Mouse (Mus musculus) neural tube, embryonic 14.5 days (tissue): ENCODE measurements around the gene Grk2. TPM values are rescaled to one million over a fixed set of nuclear protein-coding genes. Genes with fewer than 3 reads are reported as not detected.
A peak's percentile ranks its signal among the peaks of the same experiment; 100 is the strongest.

ENCODE experiments used
- ATAC-seq: fragments of 200-750 bp; cut with Nextera tagmentation; 2 replicates; pipeline ENCODE4 v1.8.0; 2017; ENCODE audit warnings: low read depth, mild to moderate bottlenecking, moderate TSS enrichment, moderate library complexity
- H3K27ac ChIP-seq: fragments of 300-500 bp; sonication (generic); 2 replicates; pipeline ENCODE4 v1.5.1; 2014; ENCODE audit warnings: low read depth, mild to moderate bottlenecking, control low read depth, low read length, moderate library complexity, mixed read lengths
- H3K27me3 ChIP-seq: fragments of 300-500 bp; sonication (generic); 2 replicates; pipeline ENCODE4 v1.6.1; 2014; ENCODE audit warnings: low read length; ENCODE audit not compliant: control insufficient read depth, insufficient read depth
- H3K36me3 ChIP-seq: fragments of 300-500 bp; sonication (generic); 2 replicates; pipeline ENCODE4 v1.6.1; 2014; ENCODE audit warnings: low read length, mixed read lengths; ENCODE audit not compliant: control insufficient read depth, insufficient read depth
- H3K4me1 ChIP-seq: fragments of 300-500 bp; sonication (generic); 2 replicates; pipeline ENCODE4 v1.6.1; 2014; ENCODE audit warnings: low read length; ENCODE audit not compliant: control insufficient read depth, insufficient read depth
- H3K4me2 ChIP-seq: fragments of 300-500 bp; sonication (generic); 2 replicates; pipeline ENCODE4 v1.6.1; 2014; ENCODE audit warnings: mild to moderate bottlenecking, low read depth, low read length, control low read depth
- H3K4me3 ChIP-seq: fragments of 300-500 bp; sonication (generic); 2 replicates; pipeline ENCODE4 v1.5.1; 2014; ENCODE audit warnings: low read depth, low read length, control low read depth, mixed read lengths
- H3K9ac ChIP-seq: fragments of 300-500 bp; sonication (generic); replicated peaks from 2 replicates; pipeline ENCODE4 v1.6.1; 2014; ENCODE audit warnings: low read depth, mild to moderate bottlenecking, control low read depth, low read length, mixed read lengths
- H3K9me3 ChIP-seq: fragments of 300-500 bp; sonication (generic); 2 replicates; pipeline ENCODE4 v1.6.1; 2016; ENCODE audit warnings: low read length; ENCODE audit not compliant: control insufficient read depth
- WGBS: fragments of 180-500 bp; shearing (Covaris S2); extraction: QIAGEN DNeasy Blood & Tissue Kit; methylation state at CpG from one replicate; pipeline ENCODE4 v1.1.7; 2014; 5-methylcytosine and 5-hydroxymethylcytosine counted together
- polyA plus RNA-seq: library from polyadenylated mRNA; unstranded; fragments of >200 nt; fragmentation: Nextera tagmentation; extraction: Ambion mirVana; gene quantifications from 2 replicates; pipeline ENCODE4 v1.2.1, GENCODE M21; 2014

Grk2 gene
- polyA plus RNA-seq, 1 experiment from 2014 or later: 33.0 TPM

DNA sequence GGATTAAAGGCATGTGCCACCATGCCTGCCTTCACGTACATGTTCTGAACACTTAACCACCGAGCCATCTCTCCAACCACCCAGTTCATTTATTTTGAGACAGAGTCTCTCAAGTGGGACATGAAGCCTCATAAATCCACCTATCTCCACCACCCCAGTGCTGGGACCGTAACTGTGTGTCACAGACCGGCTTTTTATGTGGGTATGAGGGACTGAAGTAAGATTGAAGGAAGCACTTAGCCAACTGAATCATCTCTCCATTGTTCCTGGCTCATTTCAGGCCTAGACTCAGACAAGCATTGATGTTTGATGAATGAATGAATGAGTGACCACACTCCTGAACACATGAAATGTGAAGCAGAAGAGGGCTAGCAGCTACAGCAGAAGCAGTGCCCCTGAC lies 3.3 kb upstream of the Grk2 start:
- no peaks in the 10 kb centered on the region for H3K27me3 ChIP-seq
- no peak overlapping the region for H3K4me3 ChIP-seq
- no peak overlapping the region for H3K27ac ChIP-seq
- 89% methylated on average over 4 of the region's 4 CpGs for WGBS
- H3K9me3 ChIP-seq: no peaks in the 10 kb centered on the region
- H3K4me2 ChIP-seq: no peak overlapping the region
- peaks cover 13% of the 10 kb centered on the region for H3K4me1 ChIP-seq
- no peak for ATAC-seq
- no peak overlapping the region for H3K9ac ChIP-seq
- H3K36me3 ChIP-seq: 0 out of 2 replicates have a peak, but pooled peaks cover 3% of the 10 kb centered on the region

DNA sequence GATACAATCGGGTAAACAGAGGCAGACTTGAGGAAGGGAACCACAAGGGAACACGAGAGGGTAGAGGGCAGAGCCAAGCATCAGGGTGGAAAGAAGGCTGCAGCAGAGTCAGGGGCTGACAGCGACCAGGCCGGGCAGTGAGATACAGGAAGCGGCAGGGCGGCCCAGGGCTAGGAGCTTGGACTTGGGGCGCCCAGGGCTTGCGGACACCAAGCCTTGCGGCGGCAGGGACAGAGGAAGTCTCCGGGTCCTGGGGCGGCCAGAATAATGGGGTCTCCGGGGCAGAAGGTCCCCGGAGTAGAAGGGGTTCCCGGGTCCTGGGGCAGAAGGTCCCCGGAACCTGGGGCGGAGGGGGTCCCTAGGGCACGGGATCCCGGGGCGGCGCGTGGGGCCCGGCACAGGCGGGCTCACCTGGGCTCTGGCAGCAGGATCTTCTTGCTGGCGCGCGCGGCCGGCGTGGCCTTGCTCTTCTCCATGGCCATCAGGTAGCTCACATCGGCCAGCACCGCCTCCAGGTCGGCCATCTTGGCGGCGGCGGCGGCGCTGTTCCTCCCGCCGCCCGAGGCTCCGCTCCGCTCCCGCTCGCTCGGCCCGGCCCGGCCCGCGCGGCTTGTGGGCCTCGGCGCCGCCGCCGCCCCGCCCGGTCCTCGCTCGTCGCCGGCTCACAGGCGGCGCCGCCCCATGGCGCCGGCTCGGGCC lies 382 bp downstream of the Grk2 start:
- peak overlapping the region; percentile 96 for H3K4me2 ChIP-seq
- peak overlapping the region; percentile 95 for H3K4me3 ChIP-seq
- H3K27me3 ChIP-seq: no peaks in the 10 kb centered on the region
- peak overlapping the region; percentile 98 for H3K9ac ChIP-seq
- H3K36me3 ChIP-seq: no peaks in the 10 kb centered on the region
- peak; percentile 60 for ATAC-seq
- peak overlapping the region; percentile 82 for H3K27ac ChIP-seq
- peaks cover 49% of the 10 kb centered on the region for H3K4me1 ChIP-seq
- 0% methylated on average over 44 of the region's 68 CpGs for whole genome bisulfite sequencing
- no peaks in the 10 kb centered on the region for H3K9me3 ChIP-seq

DNA sequence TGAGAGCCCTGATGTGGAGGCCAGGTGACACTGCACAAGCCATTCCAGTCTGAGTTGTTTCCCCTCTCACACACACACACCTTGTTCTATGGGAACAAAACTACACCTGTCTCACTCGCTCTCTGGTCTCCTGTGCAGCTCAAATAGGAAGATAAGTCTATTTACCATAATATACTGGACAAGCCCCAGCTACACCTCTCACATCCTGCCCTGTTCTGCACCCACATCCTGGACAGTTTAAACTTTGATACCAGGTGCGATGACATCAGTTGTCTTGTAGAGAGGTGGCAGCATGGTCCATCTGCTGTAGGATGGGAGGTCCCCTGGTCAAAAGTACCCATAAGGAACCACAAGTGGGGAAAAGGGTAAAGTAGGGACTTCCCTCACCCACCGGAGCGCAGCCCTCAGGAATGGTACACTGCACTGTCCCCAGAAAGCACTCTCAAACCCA lies 1.1 kb downstream of the Grk2 start:
- Histone ChIP-seq H3K27ac (no peak overlapping the region), H3K36me3 (no peaks in the 10 kb centered on the region), H3K4me3 (peak overlapping the region; percentile 95), H3K4me2 (peak overlapping the region; percentile 96), H3K9me3 (no peaks in the 10 kb centered on the region), H3K4me1 (peaks cover 56% of the 10 kb centered on the region), H3K9ac (peak overlapping the region; percentile 98), H3K27me3 (no peaks in the 10 kb centered on the region)
- 56% methylated on average over 4 of the region's 4 CpGs for WGBS
- ATAC-seq: no peak

DNA sequence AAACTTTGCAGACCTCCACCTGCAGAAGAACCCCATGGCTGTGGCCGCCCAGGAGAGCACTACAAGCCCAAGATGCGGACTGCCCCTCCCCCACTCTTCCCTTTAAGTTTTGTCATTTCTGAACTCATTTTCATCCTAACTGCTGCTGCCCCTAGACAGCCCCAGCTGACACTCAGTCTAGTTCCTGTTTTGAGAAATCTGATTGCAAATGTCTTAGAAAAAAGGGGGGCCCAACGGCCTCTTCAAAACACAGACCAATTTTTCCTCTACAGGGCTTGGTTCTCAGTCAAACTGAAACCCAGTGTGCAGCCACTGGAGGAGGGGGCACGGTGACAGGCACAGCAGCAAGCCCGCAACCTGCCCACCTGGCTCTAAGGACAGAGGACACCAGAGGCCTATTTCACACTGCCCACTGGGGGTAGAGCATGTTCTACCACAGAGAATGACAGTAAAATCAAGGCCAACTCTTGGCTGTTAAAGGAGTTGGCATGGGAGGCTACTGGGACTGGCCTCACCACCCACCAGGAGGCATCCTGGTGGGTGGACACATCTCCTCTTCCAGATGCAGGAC lies 1.7 kb downstream of the Grk2 start:
- H3K27ac ChIP-seq: no peak overlapping the region
- peaks cover 56% of the 10 kb centered on the region for H3K4me1 ChIP-seq
- WGBS: 75% methylated on average over 5 of the region's 5 CpGs
- peak overlapping the region; percentile 96 for H3K4me2 ChIP-seq
- no peaks in the 10 kb centered on the region for H3K36me3 ChIP-seq
- H3K27me3 ChIP-seq: no peaks in the 10 kb centered on the region
- no peaks in the 10 kb centered on the region for H3K9me3 ChIP-seq
- H3K4me3 ChIP-seq: peak overlapping the region; percentile 95
- H3K9ac ChIP-seq: no peak overlapping the region
- no peak for ATAC-seq

DNA sequence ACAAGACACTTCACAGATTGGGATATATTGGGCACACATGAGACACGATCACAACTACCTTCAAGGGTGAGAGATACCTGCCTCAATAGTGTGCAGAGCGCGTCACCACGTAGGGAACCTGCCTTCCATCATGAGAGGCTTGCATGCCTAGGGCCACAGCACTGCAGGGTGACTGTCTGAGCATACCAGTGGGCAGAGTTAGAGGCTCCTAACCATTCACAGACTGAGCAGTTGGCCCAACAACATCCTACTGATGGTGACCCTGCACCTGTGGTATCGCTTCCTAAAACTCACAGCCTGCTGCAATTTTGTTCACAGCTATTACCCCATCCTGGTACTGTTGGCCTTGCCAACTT lies 2.4 kb downstream of the Grk2 start:
- H3K9ac ChIP-seq: no peak overlapping the region
- peak overlapping the region; percentile 32; the same call in 1 of the 2 replicates for H3K4me2 ChIP-seq
- H3K4me3 ChIP-seq: no peak overlapping the region
- no peaks in the 10 kb centered on the region for H3K27me3 ChIP-seq
- H3K4me1 ChIP-seq: peaks cover 56% of the 10 kb centered on the region
- H3K36me3 ChIP-seq: no peaks in the 10 kb centered on the region
- WGBS: 92% methylated on average over 5 of the region's 5 CpGs
- no peak overlapping the region for H3K27ac ChIP-seq
- H3K9me3 ChIP-seq: no peaks in the 10 kb centered on the region
- ATAC-seq: no peak

DNA sequence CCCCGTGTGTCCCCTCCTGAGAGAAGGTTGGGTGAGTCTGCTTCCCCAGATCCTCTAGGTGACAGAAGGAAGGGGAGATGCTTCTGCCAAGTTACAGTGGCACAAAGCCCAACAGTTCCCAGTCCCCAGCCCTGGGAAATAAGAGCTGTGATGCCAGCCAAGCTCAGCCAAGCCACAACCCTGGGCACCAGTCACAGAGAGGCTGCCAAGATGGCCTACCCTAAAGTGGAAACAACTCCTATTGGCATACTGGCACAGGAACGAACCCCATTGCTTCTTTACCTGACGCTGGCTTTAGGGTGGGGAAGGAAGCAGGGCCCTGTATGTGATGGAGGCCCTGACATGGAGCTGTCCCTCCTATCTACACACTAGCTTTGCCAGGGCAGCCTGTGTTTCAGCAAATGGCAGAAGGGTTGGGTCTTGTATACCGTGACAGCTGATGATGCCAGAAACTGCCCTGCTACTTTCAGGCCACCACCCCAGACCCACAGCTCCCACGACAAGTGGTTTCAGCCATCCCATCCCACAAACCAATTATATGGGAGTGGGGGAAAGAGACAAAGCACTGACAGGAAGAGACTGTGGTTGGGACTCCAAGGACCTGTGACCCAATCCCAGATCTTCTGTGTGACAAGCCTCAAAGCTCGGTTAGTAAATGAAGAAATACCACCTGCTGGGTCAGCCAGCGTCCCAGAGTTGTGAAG lies 2.9 kb downstream of the Grk2 start:
- Histone ChIP-seq H3K9ac (peak overlapping the region; percentile 39), H3K27me3 (no peaks in the 10 kb centered on the region), H3K36me3 (no peaks in the 10 kb centered on the region), H3K4me2 (peak overlapping the region; percentile 32), H3K4me1 (peaks cover 56% of the 10 kb centered on the region), H3K27ac (peak overlapping the region; percentile 69), H3K4me3 (no peak overlapping the region), H3K9me3 (no peaks in the 10 kb centered on the region)
- 66% methylated on average over 7 of the region's 7 CpGs for WGBS
- ATAC-seq: no peak

DNA sequence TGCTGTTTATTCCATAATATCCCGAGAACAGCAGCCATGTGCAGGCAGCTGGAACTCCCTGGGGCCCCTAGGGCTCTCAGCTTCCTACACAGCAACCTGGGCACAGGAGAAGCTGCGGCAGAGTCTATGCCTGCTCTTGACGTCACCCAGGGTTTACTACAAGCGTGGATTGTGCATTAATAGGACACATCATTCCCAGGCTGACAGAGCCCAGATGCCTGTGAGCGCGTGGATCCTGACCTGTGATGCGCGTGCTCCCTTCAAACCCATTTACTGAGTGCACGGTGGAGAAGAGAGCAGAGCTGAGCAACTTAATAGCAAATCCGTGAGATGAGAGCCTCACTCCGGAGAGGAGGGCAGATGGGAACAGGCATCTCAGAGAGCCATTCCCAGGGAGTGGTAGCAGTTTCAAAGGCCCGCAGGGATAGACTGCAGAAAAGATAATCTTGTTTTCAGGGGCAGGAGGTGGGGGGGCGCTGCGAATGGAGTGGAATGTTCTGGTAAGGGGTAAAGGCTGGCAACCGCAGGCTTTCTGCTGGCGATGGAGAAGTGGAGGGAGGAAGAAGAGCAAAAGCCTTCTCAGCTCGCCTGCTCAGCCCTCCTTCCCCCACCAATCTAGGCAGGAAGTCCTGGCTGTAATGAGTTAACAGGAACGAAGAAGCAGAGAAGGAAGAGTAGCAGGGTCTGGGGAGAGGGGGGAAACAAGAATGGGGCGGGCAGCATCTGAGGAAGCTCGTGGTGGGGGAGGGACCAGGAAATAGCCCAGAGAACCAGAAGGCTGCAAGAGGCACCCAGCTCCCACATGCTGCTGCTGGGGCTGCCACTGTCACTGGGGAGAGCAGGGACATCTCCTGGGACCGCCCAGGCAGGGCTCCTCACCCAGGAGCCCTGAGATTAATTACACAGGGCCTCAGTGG lies 4.0 kb downstream of the Grk2 start:
- Histone ChIP-seq H3K36me3 (no peaks in the 10 kb centered on the region), H3K4me2 (peak overlapping the region; percentile 32), H3K4me3 (peak overlapping the region; percentile 5; the same call in 1 of the 2 replicates), H3K9ac (peak overlapping the region; percentile 39), H3K4me1 (peaks cover 56% of the 10 kb centered on the region), H3K27me3 (no peaks in the 10 kb centered on the region), H3K27ac (peak overlapping the region; percentile 69), H3K9me3 (no peaks in the 10 kb centered on the region)
- WGBS: 23% methylated on average over 21 of the region's 21 CpGs
- peak; percentile 36; the same call in 1 of the 2 replicates for ATAC-seq

DNA sequence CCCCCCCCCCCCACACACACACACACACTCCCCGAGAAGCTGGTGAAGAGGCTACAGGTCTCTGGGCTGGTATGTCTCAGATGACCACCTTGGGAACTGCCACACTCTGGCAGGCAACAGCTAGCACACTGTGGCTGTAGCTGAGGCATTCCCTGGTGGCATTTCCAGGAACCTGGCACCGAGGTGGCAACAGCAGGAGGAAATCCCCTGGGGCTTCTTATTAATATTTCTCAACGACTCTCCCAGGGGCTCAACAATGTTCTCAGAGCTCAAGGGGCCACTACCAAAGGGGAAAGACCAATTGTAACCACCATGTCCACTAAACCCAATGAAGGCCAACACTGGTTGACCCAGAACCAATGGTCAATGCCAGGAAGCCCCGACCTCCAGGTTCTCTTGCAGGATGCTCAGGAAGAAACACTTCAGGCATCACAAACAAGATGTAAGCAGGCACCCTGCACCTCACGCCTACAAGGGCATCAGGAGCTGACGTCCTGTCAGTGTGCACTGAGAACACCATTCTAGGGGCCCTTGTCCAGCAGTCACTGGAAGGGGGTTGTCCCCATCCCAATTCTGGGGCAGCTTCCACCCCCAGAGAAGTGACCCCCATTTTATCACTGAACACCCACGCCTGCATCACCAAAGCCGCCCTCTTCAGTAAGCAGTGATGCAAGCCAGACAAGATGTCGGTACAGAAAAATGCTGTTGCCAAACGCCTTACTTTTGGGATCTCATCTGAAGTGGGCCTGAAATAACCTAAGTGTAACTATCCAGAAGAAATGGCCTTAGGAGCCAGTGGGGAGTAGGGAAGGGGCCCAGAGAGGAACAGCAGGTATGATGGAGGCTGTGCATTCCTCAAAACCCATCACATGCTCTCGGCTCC lies 4.9 kb downstream of the Grk2 start:
- Histone ChIP-seq H3K27me3 (no peaks in the 10 kb centered on the region), H3K4me1 (peaks cover 50% of the 10 kb centered on the region), H3K9ac (no peak overlapping the region), H3K9me3 (no peaks in the 10 kb centered on the region), H3K4me2 (peak overlapping the region; percentile 32; the same call in 1 of the 2 replicates), H3K36me3 (no peaks in the 10 kb centered on the region), H3K4me3 (peak overlapping the region; percentile 5; the same call in 1 of the 2 replicates), H3K27ac (peak overlapping the region; percentile 69)
- 63% methylated on average over 11 of the region's 11 CpGs for WGBS
- no peak for ATAC-seq
